Mouse (Mus musculus): Measurements from ENCODE around the gene Gm17018. TPM values are rescaled to one million over a fixed set of nuclear protein-coding genes. Genes with fewer than 3 reads are reported as not detected.
"Not testable (repeated sequence)": the region's sequence is repeated elsewhere in the genome, so short reads cannot be mapped to it uniquely, and the experiment has no call there.

Gm17018 gene
- polyA plus RNA-seq, 1 experiment from 2014 or later = 57.0 TPM

GRCm38 (mm10) chr19:45542061-45542460 lies 18.4 kb upstream of the Gm17018 start:
- 16% methylated on average over 3 of the region's 3 CpGs for WGBS
- no peaks in the 10 kb centered on the region for H3K9me3 ChIP-seq (ENCODE audit: control insufficient read depth, low read length)
- no peaks in the 10 kb centered on the region for H3K36me3 ChIP-seq (ENCODE audit: control insufficient read depth, insufficient read depth, low read length)
- H3K4me2 ChIP-seq (ENCODE audit: low read length) = peak overlapping the region; percentile 71
- ATAC-seq (ENCODE audit: low FRiP score, low TSS enrichment) (no peak), DNase-seq (no peak)
- peak overlapping the region; percentile 60; the same call in 1 of the 2 replicates for H3K9ac ChIP-seq (replicated peaks; ENCODE audit: low read length)
- peak overlapping the region; percentile 38 for H3K4me3 ChIP-seq (replicated peaks; ENCODE audit: low read depth, low read length)
- peaks cover 53% of the 10 kb centered on the region for H3K27me3 ChIP-seq (ENCODE audit: control insufficient read depth, insufficient read depth, low read length)
- H3K27ac ChIP-seq (replicated peaks; ENCODE audit: low read depth, low read length) = peak overlapping the region; percentile 49; the same call in 1 of the 2 replicates
- 0 out of 2 replicates have a peak, but pooled peaks cover 3% of the 10 kb centered on the region for H3K4me1 ChIP-seq (ENCODE audit: control insufficient read depth, insufficient read depth, low read length)

- no peak overlapping the region for H3K27ac ChIP-seq (replicated peaks; ENCODE audit: low read depth, low read length)
- no peaks in the 10 kb centered on the region for H3K9me3 ChIP-seq (ENCODE audit: control insufficient read depth, low read length)
- H3K4me3 ChIP-seq (replicated peaks; ENCODE audit: low read depth, low read length) = peak overlapping the region; percentile 24
- peaks cover 61% of the 10 kb centered on the region for H3K27me3 ChIP-seq (ENCODE audit: control insufficient read depth, insufficient read depth, low read length)
- DNase-seq (no peak), ATAC-seq (ENCODE audit: low FRiP score, low TSS enrichment) (no peak)
- H3K9ac ChIP-seq (replicated peaks; ENCODE audit: low read length) = peak overlapping the region; percentile 32
- H3K4me2 ChIP-seq (ENCODE audit: low read length) = peak overlapping the region; percentile 57
- 1% methylated on average over 22 of the region's 26 CpGs for WGBS
- peaks cover 6% of the 10 kb centered on the region; the same call in 1 of the 2 replicates for H3K4me1 ChIP-seq (ENCODE audit: control insufficient read depth, insufficient read depth, low read length)
- H3K36me3 ChIP-seq (ENCODE audit: control insufficient read depth, insufficient read depth, low read length) = no peaks in the 10 kb centered on the region
Measured at GRCm38 (mm10) chr19:45544152-45544924, 16.1 kb upstream of the Gm17018 start.

GRCm38 (mm10) chr19:45544925-45545321 lies 15.5 kb upstream of the Gm17018 start:
- Histone ChIP-seq H3K27ac (replicated peaks; ENCODE audit: low read depth, low read length) (no peak overlapping the region), H3K27me3 (ENCODE audit: control insufficient read depth, insufficient read depth, low read length) (peaks cover 64% of the 10 kb centered on the region), H3K4me2 (ENCODE audit: low read length) (peak overlapping the region; percentile 57), H3K9ac (replicated peaks; ENCODE audit: low read length) (peak overlapping the region; percentile 32), H3K4me3 (replicated peaks; ENCODE audit: low read depth, low read length) (peak overlapping the region; percentile 24), H3K36me3 (ENCODE audit: control insufficient read depth, insufficient read depth, low read length) (no peaks in the 10 kb centered on the region), H3K9me3 (ENCODE audit: control insufficient read depth, low read length) (no peaks in the 10 kb centered on the region), H3K4me1 (ENCODE audit: control insufficient read depth, insufficient read depth, low read length) (peaks cover 6% of the 10 kb centered on the region; the same call in 1 of the 2 replicates)
- DNase-seq (peak; percentile 91), ATAC-seq (ENCODE audit: low FRiP score, low TSS enrichment) (peak; percentile 67)
- WGBS = under 1% methylated on average over 30 of the region's 30 CpGs

GRCm38 (mm10) chr19:45548196-45548595 lies 12.2 kb upstream of the Gm17018 start:
- DNase-seq; H3K9ac ChIP-seq (replicated peaks; ENCODE audit: low read length); H3K36me3 ChIP-seq (ENCODE audit: control insufficient read depth, insufficient read depth, low read length); H3K4me3 ChIP-seq (replicated peaks; ENCODE audit: low read depth, low read length); H3K4me1 ChIP-seq (ENCODE audit: control insufficient read depth, insufficient read depth, low read length); H3K27ac ChIP-seq (replicated peaks; ENCODE audit: low read depth, low read length); ATAC-seq (ENCODE audit: low FRiP score, low TSS enrichment); H3K4me2 ChIP-seq (ENCODE audit: low read length); H3K9me3 ChIP-seq (ENCODE audit: control insufficient read depth, low read length): not testable (repeated sequence)
- peaks cover 47% of the 10 kb centered on the region for H3K27me3 ChIP-seq (ENCODE audit: control insufficient read depth, insufficient read depth, low read length)

- H3K4me1 ChIP-seq (ENCODE audit: control insufficient read depth, insufficient read depth, low read length) = peaks cover 3% of the 10 kb centered on the region; the same call in 1 of the 2 replicates
- H3K4me2 ChIP-seq (ENCODE audit: low read length) = no peak overlapping the region
- WGBS = 57% methylated on average over 23 of the region's 23 CpGs
- H3K9ac ChIP-seq (replicated peaks; ENCODE audit: low read length) = no peak overlapping the region; the same call in 1 of the 2 replicates
- H3K36me3 ChIP-seq (ENCODE audit: control insufficient read depth, insufficient read depth, low read length) = peaks cover 17% of the 10 kb centered on the region
- no peaks in the 10 kb centered on the region for H3K9me3 ChIP-seq (ENCODE audit: control insufficient read depth, low read length)
- H3K27ac ChIP-seq (replicated peaks; ENCODE audit: low read depth, low read length) = no peak overlapping the region
- no peak for DNase-seq
- H3K27me3 ChIP-seq (ENCODE audit: control insufficient read depth, insufficient read depth, low read length) = peaks cover 37% of the 10 kb centered on the region
- H3K4me3 ChIP-seq (replicated peaks; ENCODE audit: low read depth, low read length) = no peak overlapping the region
- no peak for ATAC-seq (ENCODE audit: low FRiP score, low TSS enrichment)
Measured at GRCm38 (mm10) chr19:45549128-45549915, 11.1 kb upstream of the Gm17018 start.

GRCm38 (mm10) chr19:45549948-45550347 lies 10.5 kb upstream of the Gm17018 start:
- DNase-seq (no peak), ATAC-seq (ENCODE audit: low FRiP score, low TSS enrichment) (no peak)
- peaks cover 3% of the 10 kb centered on the region; the same call in 1 of the 2 replicates for H3K4me1 ChIP-seq (ENCODE audit: control insufficient read depth, insufficient read depth, low read length)
- H3K9me3 ChIP-seq (ENCODE audit: control insufficient read depth, low read length) = no peaks in the 10 kb centered on the region
- H3K36me3 ChIP-seq (ENCODE audit: control insufficient read depth, insufficient read depth, low read length) = peaks cover 24% of the 10 kb centered on the region
- no peak overlapping the region for H3K9ac ChIP-seq (replicated peaks; ENCODE audit: low read length)
- no peak overlapping the region for H3K4me3 ChIP-seq (replicated peaks; ENCODE audit: low read depth, low read length)
- 86% methylated on average over 4 of the region's 4 CpGs for WGBS
- H3K27ac ChIP-seq (replicated peaks; ENCODE audit: low read depth, low read length) = no peak overlapping the region
- peaks cover 32% of the 10 kb centered on the region for H3K27me3 ChIP-seq (ENCODE audit: control insufficient read depth, insufficient read depth, low read length)
- no peak overlapping the region for H3K4me2 ChIP-seq (ENCODE audit: low read length)

- ATAC-seq (ENCODE audit: low FRiP score, low TSS enrichment) = no peak
- peaks cover 10% of the 10 kb centered on the region for H3K27me3 ChIP-seq (ENCODE audit: control insufficient read depth, insufficient read depth, low read length)
Measured at GRCm38 (mm10) chr19:45552187-45552586, 8.2 kb upstream of the Gm17018 start.

GRCm38 (mm10) chr19:45554136-45554535 lies 6.3 kb upstream of the Gm17018 start:
- Histone ChIP-seq H3K27me3 (ENCODE audit: control insufficient read depth, insufficient read depth, low read length) (peaks cover 5% of the 10 kb centered on the region; the same call in 1 of the 2 replicates), H3K4me3 (replicated peaks; ENCODE audit: low read depth, low read length) (no peak overlapping the region), H3K27ac (replicated peaks; ENCODE audit: low read depth, low read length) (no peak overlapping the region), H3K9ac (replicated peaks; ENCODE audit: low read length) (no peak overlapping the region), H3K9me3 (ENCODE audit: control insufficient read depth, low read length) (no peaks in the 10 kb centered on the region), H3K36me3 (ENCODE audit: control insufficient read depth, insufficient read depth, low read length) (peaks cover 24% of the 10 kb centered on the region), H3K4me2 (ENCODE audit: low read length) (no peak overlapping the region), H3K4me1 (ENCODE audit: control insufficient read depth, insufficient read depth, low read length) (no peaks in the 10 kb centered on the region)
- 94% methylated on average over 11 of the region's 11 CpGs for WGBS
- DNase-seq = no peak
- ATAC-seq (ENCODE audit: low FRiP score, low TSS enrichment) = no peak

More at GRCm38 (mm10) chr19:45552187-45552586, 8.2 kb upstream of the Gm17018 start:
- Histone ChIP-seq H3K27ac (replicated peaks; ENCODE audit: low read depth, low read length) (no peak overlapping the region), H3K9me3 (ENCODE audit: control insufficient read depth, low read length) (no peaks in the 10 kb centered on the region), H3K4me3 (replicated peaks; ENCODE audit: low read depth, low read length) (no peak overlapping the region), H3K4me2 (ENCODE audit: low read length) (no peak overlapping the region), H3K36me3 (ENCODE audit: control insufficient read depth, insufficient read depth, low read length) (peaks cover 24% of the 10 kb centered on the region), H3K4me1 (ENCODE audit: control insufficient read depth, insufficient read depth, low read length) (peaks cover 3% of the 10 kb centered on the region; the same call in 1 of the 2 replicates), H3K9ac (replicated peaks; ENCODE audit: low read length) (no peak overlapping the region)
- no peak for DNase-seq
- 86% methylated on average over 6 of the region's 6 CpGs for WGBS
